Mouse (Mus musculus): ENCODE data around the gene Dtnb. TPM values are rescaled to one million over a fixed set of nuclear protein-coding genes. Genes with fewer than 3 reads are reported as not detected.
A peak's percentile ranks its signal among the peaks of the same experiment; 100 is the strongest.

The Dtnb gene
- polyA plus RNA-seq, 1 experiment from 2014 or later = 40.5 TPM

DNA sequence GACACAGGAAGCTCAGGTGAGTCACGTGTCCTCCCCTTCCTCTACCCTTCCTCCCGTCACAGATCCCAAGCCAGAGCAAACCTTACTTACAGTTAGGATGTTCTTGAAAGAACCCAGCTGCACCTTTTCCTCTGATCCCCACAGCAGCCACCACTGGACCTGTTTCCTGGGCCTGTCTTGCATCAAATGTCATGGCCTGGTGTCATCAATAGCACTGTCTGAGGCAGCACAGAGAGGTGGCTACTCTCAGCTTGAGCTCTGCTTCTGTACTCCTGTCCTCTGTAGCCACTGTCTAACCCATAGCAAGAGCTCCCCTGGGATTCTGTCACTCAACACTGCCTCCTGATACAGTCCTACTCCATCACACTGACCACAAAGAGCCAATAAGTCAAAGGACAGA lies 207.5 kb downstream of the Dtnb start:
- Histone ChIP-seq H3K27me3 (no peaks in the 10 kb centered on the region), H3K4me1 (peaks cover 42% of the 10 kb centered on the region), H3K4me3 (replicated peaks) (no peak overlapping the region), H3K9ac (no peak overlapping the region), H3K9me3 (replicated peaks) (no peaks in the 10 kb centered on the region), H3K36me3 (peaks cover 13% of the 10 kb centered on the region; the same call in 1 of the 2 replicates), H3K4me2 (replicated peaks) (no peak overlapping the region), H3K27ac (replicated peaks) (no peak overlapping the region)
- no peak for ATAC-seq (ENCODE audit: insufficient number of reproducible peaks, low FRiP score, low TSS enrichment, low read depth)
- WGBS = 83% methylated on average over 2 of the region's 2 CpGs

DNA sequence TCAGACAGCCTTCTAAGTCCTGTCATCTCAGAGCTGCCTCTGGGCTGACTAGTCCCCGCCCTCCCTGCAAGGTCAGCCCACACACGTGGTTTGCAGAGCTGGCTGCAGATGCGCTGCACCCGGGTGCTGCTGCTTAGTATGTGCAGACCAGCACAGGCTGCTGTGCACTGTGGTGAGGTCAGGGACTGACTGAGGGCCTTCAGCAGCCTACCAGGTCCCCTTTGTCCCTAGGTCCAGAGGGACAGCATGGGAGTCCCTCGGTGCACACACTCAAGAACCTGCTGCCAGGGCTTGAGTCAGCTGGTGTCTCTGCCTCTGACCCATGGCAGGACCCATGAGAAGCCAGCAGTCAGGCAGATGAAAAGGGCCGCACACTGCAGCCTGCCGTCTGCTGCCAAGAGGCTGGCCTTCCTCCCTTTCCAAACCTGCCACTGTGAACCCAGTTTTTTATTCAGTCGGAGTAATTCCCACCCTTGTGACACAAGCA lies 208.3 kb downstream of the Dtnb start:
- H3K36me3 ChIP-seq = peaks cover 5% of the 10 kb centered on the region; the same call in 1 of the 2 replicates
- peaks cover 42% of the 10 kb centered on the region for H3K4me1 ChIP-seq
- H3K4me2 ChIP-seq (replicated peaks) = peak overlapping the region; percentile 12; the same call in 1 of the 2 replicates

DNA sequence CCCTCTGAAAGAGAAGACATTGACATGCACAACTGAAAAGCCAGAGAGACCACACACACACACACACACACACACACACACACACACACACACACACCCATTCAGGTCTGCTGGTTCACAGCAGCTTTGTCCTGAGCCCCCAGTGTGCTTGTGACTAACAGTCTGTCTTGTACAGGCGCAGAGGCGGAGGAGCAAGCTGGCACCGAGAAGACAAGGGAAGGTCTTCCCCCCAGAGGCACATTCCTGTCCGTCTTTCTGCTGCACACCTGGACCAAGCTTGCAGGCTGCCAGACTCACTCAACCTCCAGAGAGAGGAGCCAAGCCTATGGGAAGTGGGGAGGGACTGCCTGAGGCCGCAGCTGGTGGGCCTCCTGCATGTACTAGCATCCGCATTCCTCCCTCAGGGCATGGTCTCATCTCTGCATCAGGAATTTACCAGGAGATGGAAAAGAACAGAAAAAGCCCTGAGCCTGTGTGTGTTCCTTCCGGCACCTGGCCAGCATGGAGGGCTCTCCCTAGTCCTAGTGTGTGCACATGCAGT lies 208.8 kb downstream of the Dtnb start:
- peaks cover 42% of the 10 kb centered on the region for H3K4me1 ChIP-seq
- H3K9ac ChIP-seq = no peak overlapping the region
- WGBS = 21% methylated on average over 7 of the region's 7 CpGs

More for the DNA sequence above, 208.3 kb downstream of the Dtnb start:
- peak; percentile 31; the same call in 1 of the 2 replicates for ATAC-seq (ENCODE audit: insufficient number of reproducible peaks, low FRiP score, low TSS enrichment, low read depth)
- 11% methylated on average over 8 of the region's 8 CpGs for WGBS
- Histone ChIP-seq H3K4me3 (replicated peaks) (no peak overlapping the region), H3K27ac (replicated peaks) (peak overlapping the region; percentile 87), H3K9me3 (replicated peaks) (no peaks in the 10 kb centered on the region), H3K9ac (no peak overlapping the region), H3K27me3 (no peaks in the 10 kb centered on the region)

DNA sequence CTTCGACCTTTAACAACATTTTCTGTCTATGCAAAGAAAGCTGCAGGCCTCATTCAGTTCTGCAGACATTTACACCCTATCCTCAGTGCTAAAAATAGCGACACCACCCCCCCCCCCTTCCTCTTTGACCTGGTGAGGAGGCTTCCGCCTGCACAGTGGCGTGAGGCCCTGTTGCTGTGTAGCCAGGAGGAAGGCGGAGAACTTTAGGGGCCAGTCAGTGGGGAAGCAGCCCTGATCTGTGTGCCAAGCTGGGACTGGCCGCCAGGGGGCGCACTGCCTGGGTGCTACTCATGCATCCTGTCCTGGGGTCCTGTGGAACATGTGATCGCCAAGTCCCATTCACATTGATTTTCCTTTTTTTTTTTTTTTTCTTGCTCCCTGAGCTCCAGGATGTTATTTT lies 209.3 kb downstream of the Dtnb start:
- Histone ChIP-seq H3K9me3 (replicated peaks) (no peaks in the 10 kb centered on the region), H3K27me3 (no peaks in the 10 kb centered on the region), H3K4me2 (replicated peaks) (no peak overlapping the region), H3K36me3 (0 out of 2 replicates have a peak, but pooled peaks cover under 1% of the 10 kb centered on the region), H3K4me3 (replicated peaks) (no peak overlapping the region), H3K9ac (no peak overlapping the region), H3K27ac (replicated peaks) (peak overlapping the region; percentile 87), H3K4me1 (peaks cover 42% of the 10 kb centered on the region)
- ATAC-seq (ENCODE audit: insufficient number of reproducible peaks, low FRiP score, low TSS enrichment, low read depth) = peak; percentile 81
- WGBS = 7% methylated on average over 8 of the region's 8 CpGs

More for the DNA sequence above, 208.8 kb downstream of the Dtnb start:
- Histone ChIP-seq H3K4me2 (replicated peaks) (peak overlapping the region; percentile 12; the same call in 1 of the 2 replicates), H3K27me3 (no peaks in the 10 kb centered on the region), H3K9me3 (replicated peaks) (no peaks in the 10 kb centered on the region), H3K27ac (replicated peaks) (peak overlapping the region; percentile 87), H3K4me3 (replicated peaks) (no peak overlapping the region), H3K36me3 (0 out of 2 replicates have a peak, but pooled peaks cover 3% of the 10 kb centered on the region)
- peak; percentile 69 for ATAC-seq (ENCODE audit: insufficient number of reproducible peaks, low FRiP score, low TSS enrichment, low read depth)

DNA sequence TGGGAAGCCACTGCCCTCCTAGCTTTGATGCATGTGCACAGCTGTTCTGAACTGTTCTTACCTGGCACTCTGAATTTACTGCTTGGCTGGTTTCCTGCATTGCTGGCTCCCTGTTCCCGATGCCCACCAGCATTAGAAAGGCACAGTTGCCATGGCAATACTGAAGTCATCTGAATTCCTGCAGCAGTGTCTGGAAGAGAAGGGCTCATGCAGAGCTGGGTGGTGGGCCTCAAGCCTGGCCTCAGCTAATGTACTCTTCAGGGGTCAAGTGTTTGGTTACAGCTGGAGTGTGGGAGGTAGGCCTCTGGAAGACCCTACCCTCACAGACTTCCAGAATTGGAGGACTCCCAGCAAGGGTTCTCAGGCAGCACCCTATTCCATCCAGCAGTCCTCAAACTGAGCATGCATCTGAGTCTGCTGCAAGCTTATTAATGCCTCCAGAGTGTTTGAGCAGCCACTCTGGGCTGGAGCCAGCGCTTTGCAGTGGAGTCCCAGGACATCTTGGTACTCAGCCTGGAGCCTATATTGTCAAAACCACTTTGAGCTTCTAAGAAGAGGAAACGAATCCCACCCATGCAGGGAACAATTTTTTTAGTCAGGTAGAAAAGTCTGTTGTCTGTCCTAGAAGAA lies 211.1 kb downstream of the Dtnb start:
- Histone ChIP-seq H3K36me3 (no peaks in the 10 kb centered on the region), H3K27ac (replicated peaks) (no peak overlapping the region), H3K9me3 (replicated peaks) (no peaks in the 10 kb centered on the region), H3K9ac (no peak overlapping the region), H3K4me2 (replicated peaks) (no peak overlapping the region), H3K27me3 (no peaks in the 10 kb centered on the region), H3K4me1 (peaks cover 58% of the 10 kb centered on the region), H3K4me3 (replicated peaks) (no peak overlapping the region)
- ATAC-seq (ENCODE audit: insufficient number of reproducible peaks, low FRiP score, low TSS enrichment, low read depth) = no peak
- WGBS = 46% methylated on average over 3 of the region's 3 CpGs

DNA sequence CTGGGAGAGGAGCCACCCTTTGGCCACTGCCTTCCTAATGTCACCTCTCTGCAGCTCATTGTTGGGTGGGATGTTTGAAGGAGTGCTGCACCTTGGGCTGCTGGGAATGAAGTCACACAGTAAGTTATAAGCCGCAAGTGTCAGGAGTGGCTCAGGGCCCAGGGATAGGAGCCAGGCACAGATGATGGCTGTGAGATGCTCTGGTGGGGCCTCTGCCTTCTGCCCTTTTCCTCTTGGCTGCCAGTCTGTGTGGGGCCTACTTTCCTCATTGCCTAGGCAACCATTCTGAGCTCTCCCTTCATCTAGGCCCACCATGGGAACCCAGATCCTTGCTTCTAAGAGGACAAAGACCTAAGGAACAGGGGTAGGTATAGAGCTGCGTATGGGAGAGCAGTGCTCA lies 212.1 kb downstream of the Dtnb start:
- Histone ChIP-seq H3K27ac (replicated peaks) (no peak overlapping the region), H3K9ac (no peak overlapping the region), H3K4me1 (peaks cover 67% of the 10 kb centered on the region), H3K4me2 (replicated peaks) (no peak overlapping the region), H3K27me3 (no peaks in the 10 kb centered on the region), H3K9me3 (replicated peaks) (no peaks in the 10 kb centered on the region), H3K36me3 (no peaks in the 10 kb centered on the region), H3K4me3 (replicated peaks) (no peak overlapping the region)
- ATAC-seq (ENCODE audit: insufficient number of reproducible peaks, low FRiP score, low TSS enrichment, low read depth) = no peak
- WGBS = 90% methylated on average over 2 of the region's 2 CpGs

DNA sequence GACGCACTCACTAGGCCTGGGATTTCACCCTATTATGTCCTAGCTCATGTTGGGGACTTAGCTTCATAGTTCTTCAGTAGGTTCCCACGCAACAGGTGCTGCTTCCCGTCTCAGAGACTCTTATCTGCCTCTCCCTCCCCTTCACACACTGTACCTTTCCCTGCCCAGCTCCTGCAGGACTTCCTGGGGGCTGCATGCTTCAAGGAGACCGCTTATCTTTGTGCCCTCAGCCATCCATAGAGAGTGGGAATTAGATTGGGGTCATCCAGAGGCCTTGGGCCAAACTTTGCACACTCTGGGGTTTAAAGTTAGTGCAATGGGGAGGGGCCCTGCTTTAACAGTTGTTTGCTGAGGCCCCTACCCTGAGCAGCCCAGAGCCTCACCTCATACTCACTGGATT lies 212.5 kb downstream of the Dtnb start:
- Histone ChIP-seq H3K9ac (no peak overlapping the region), H3K4me2 (replicated peaks) (no peak overlapping the region), H3K4me3 (replicated peaks) (no peak overlapping the region), H3K27me3 (no peaks in the 10 kb centered on the region), H3K27ac (replicated peaks) (no peak overlapping the region), H3K9me3 (replicated peaks) (no peaks in the 10 kb centered on the region), H3K4me1 (peaks cover 66% of the 10 kb centered on the region), H3K36me3 (no peaks in the 10 kb centered on the region)
- WGBS = 79% methylated on average over 4 of the region's 4 CpGs
- ATAC-seq (ENCODE audit: insufficient number of reproducible peaks, low FRiP score, low TSS enrichment, low read depth) = no peak

DNA sequence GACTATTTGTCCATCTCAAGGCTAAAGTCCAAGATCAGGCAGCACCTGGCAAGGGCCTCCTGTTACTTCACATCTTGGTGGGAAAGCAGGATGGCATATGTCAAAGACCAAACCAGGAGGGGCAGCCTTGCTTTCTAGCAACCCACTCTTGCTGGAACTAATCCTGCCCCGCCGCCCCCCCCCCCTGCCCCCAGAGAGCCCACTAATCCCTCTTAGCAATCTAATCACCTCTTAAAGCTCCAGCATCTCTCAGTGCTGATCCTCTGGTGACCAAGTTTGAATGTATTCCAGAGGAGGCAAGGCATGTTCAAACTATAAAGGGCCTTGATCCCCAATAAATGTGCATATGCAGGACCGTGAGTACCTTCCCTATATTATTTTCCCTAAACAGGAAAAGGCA lies 214.9 kb downstream of the Dtnb start:
- no peaks in the 10 kb centered on the region for H3K9me3 ChIP-seq (replicated peaks)
- no peaks in the 10 kb centered on the region for H3K27me3 ChIP-seq
- no peak overlapping the region for H3K4me2 ChIP-seq (replicated peaks)
- no peak for ATAC-seq (ENCODE audit: insufficient number of reproducible peaks, low FRiP score, low TSS enrichment, low read depth)
- 18% methylated on average over 3 of the region's 3 CpGs for WGBS
- H3K4me1 ChIP-seq = peaks cover 47% of the 10 kb centered on the region
- H3K36me3 ChIP-seq = no peaks in the 10 kb centered on the region
- no peak overlapping the region for H3K9ac ChIP-seq
- no peak overlapping the region for H3K27ac ChIP-seq (replicated peaks)
- no peak overlapping the region for H3K4me3 ChIP-seq (replicated peaks)

DNA sequence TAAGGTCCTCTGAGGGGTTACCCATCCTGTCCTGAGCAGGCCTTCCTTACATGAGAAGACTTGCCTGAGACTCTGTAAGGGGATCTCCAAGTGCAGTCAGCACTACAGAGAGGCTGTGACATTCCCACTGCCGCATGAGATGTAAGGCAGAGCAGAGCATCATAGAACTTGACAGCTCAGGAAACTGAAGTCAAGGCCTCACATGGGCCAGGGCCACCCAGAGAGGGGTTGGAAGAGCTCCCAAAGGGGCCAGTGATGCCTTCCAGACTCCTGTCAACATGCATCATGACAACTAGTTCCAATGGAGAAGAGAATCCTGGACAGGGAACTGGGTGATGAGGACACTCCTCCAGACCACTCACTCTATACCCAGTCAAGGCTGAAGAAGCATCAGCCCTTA lies 215.4 kb downstream of the Dtnb start:
- H3K9ac ChIP-seq = no peak overlapping the region
- 26% methylated on average over 1 of the region's 1 CpGs for WGBS
- H3K4me1 ChIP-seq = peaks cover 50% of the 10 kb centered on the region
- no peak overlapping the region for H3K4me2 ChIP-seq (replicated peaks)
- ATAC-seq (ENCODE audit: insufficient number of reproducible peaks, low FRiP score, low TSS enrichment, low read depth) = no peak
- no peaks in the 10 kb centered on the region for H3K36me3 ChIP-seq
- no peaks in the 10 kb centered on the region for H3K27me3 ChIP-seq
- no peaks in the 10 kb centered on the region for H3K9me3 ChIP-seq (replicated peaks)
- H3K27ac ChIP-seq (replicated peaks) = peak overlapping the region; percentile 74
- no peak overlapping the region for H3K4me3 ChIP-seq (replicated peaks)

DNA sequence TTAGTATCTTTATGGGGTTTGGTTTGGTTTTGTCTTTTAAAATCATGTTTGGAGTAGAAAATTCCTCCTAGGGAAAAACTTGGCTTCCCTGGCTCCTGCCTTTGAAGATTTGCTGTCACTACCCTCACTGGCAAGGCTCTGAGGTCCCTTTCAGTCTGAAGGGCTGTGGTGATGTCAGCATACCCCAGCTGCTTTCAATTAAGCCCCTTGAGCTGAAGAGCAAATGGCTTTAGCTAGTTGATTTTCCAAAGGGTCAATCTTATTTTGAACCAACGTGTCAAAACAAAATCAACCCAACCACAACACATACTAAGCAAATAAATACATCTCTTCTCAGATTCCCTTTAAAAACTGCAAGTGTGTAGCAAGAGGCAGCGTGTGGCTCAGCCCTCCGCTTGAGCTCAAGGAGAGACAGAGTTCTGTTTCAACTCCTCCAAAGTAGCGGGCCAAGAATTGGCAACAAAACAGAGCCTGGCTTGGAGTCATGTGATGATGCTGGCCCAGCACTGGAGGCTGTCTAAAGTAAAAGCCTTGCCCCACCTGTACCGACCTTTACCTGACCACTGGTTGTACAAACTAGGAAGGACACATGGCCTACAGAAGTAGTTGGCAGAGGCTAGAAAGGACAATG lies 216.4 kb downstream of the Dtnb start:
- no peak overlapping the region for H3K9ac ChIP-seq
- ATAC-seq (ENCODE audit: insufficient number of reproducible peaks, low FRiP score, low TSS enrichment, low read depth) = peak; percentile 36; the same call in 1 of the 2 replicates
- H3K4me3 ChIP-seq (replicated peaks) = no peak overlapping the region
- H3K27ac ChIP-seq (replicated peaks) = peak overlapping the region; percentile 74
- H3K9me3 ChIP-seq (replicated peaks) = no peaks in the 10 kb centered on the region
- no peak overlapping the region for H3K4me2 ChIP-seq (replicated peaks)
- H3K27me3 ChIP-seq = no peaks in the 10 kb centered on the region
- no peaks in the 10 kb centered on the region for H3K36me3 ChIP-seq
- 25% methylated on average over 5 of the region's 5 CpGs for WGBS
- peaks cover 41% of the 10 kb centered on the region for H3K4me1 ChIP-seq

DNA sequence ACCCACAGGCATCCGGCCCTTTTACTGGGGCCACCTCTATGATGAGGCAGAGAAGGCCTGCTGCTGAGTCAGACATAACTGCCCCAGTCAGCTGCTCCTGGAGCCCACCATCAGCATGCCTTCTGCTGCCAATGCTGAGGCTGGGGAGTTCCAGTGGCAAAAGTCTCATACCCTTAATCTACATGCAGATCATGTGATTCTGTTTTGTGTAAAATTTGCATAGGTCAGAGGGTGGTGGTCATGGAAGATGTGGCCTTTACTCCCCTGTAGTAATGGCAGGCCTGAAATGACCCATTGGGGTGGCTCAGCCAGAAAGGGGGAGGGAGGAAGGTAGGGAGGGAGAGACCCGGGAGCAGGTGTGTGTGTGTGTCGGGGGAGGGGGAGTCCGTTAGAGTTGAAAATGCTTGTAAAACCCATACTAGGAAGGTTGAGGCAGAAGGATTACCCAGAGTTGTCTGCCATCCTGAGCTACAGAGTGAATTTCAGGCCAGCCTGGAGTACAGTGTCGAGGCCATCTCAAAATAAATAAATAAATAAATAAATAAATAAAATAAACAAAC lies 217.5 kb downstream of the Dtnb start:
- Histone ChIP-seq H3K36me3 (no peaks in the 10 kb centered on the region), H3K27me3 (no peaks in the 10 kb centered on the region), H3K27ac (replicated peaks) (no peak overlapping the region), H3K9me3 (replicated peaks) (no peaks in the 10 kb centered on the region), H3K9ac (no peak overlapping the region), H3K4me3 (replicated peaks) (no peak overlapping the region), H3K4me2 (replicated peaks) (no peak overlapping the region), H3K4me1 (peaks cover 36% of the 10 kb centered on the region)
- ATAC-seq (ENCODE audit: insufficient number of reproducible peaks, low FRiP score, low TSS enrichment, low read depth) = no peak
- WGBS = 67% methylated on average over 5 of the region's 5 CpGs
